Mouse (Mus musculus) CH12F3 (cell line): ENCODE measurements around the gene Map7.

Experiments used
- in situ Hi-C: fragments of 300-500 bp; cut with MboI; formaldehyde crosslinking; loops from 2 replicates; pipeline ENCODE4 v1.14.3; 2020; ENCODE audit warnings: low sequenced_read_pairs

Gene Map7

DNA sequence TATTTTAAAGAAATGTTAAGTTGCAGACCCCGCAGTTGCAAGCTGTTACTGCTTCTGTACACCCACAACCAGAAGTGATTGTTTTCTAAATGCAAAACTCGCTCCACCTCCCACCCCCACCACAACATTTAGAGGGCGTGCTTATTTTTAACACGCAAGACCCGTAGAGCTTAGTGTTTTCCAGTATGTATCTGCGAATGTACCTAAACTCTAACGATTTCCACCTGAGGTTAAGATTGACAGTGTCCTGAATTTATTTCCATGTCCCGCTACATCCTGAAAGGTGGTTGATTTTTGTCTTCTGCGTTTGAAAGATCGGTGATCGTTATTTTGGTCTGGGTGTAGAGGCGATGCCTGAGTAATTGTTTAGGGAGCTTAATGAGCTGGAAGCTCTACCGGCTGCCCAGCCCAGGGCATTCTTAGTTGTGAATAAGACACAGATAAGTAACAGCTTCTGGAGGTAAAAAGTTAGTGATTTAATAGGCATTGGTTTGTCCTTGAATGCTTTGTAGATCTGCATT is 1.6 kb downstream of the Map7 start:
- in situ Hi-C loops, result no loop called here

DNA sequence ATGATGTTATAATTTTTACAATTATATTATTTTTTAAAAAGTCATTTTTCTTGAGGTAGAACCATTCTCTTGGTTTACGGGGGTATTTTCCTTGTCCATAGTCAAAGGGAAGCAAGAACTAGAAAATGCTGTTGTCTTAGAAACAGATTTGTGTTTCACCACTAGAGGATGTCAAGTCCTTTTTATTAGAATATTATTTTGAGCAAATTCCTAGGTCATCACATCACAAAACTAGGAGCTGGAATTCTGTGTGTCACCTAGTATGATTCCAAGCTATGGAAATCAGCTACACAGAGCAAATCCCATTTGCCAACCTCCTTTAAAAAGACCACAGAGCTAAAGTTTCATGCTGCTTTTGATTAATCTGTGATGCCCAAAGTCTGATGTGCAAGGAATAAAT is 3.9 kb downstream of the Map7 start:
- in situ Hi-C loops, result no loop called here

DNA sequence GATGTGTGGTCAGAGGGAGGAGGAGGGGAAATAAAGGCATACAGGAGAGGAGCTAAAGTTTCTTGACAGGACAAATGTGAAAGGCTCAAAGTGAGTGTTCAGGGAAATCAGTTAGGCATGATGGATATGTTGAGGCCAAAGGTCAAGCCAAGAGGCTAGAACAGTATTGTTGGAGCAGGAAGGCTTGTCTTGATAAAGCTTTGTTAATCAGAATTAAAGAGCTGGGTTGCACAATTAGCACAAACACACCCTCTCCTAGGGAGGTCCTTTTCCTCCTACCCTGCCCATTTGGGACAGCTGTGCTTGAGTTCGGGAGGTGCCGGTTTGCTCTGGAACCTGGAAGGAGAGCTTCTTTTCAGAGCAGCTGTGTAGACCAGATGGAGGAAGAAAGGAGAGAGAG is 5.2 kb downstream of the Map7 start:
- in situ Hi-C loops, result no loop called here

- in situ Hi-C loops, result no loop called here
Observed at GRCm38 (mm10) chr10:20155401-20155800, 7.1 kb downstream of the Map7 start.

GRCm38 (mm10) chr10:20157021-20157726 is 8.9 kb downstream of the Map7 start:
- in situ Hi-C loops, result no loop called here

- in situ Hi-C loops, result no loop called here
Observed at GRCm38 (mm10) chr10:20158756-20159155, 10.5 kb downstream of the Map7 start.

DNA sequence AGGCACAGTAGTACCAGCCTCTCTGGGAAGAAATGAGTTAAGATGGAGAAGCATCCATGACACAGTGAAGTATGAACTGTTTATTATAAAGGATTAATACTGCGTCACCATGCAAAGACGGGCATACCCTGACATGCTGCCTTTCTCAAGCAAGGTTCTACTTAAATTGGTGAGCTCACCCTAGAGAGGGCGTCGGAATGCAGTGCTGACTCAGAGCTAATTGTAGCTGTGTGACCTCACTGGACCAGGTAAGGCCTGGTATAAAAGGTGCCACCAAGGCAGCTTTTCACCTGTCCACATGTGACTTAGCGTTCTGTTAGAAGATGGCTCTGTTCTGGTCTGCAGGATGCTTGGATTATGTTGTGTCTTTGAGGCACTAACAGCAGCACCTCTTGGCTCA is 11.0 kb downstream of the Map7 start:
- in situ Hi-C loops, result no loop called here

DNA sequence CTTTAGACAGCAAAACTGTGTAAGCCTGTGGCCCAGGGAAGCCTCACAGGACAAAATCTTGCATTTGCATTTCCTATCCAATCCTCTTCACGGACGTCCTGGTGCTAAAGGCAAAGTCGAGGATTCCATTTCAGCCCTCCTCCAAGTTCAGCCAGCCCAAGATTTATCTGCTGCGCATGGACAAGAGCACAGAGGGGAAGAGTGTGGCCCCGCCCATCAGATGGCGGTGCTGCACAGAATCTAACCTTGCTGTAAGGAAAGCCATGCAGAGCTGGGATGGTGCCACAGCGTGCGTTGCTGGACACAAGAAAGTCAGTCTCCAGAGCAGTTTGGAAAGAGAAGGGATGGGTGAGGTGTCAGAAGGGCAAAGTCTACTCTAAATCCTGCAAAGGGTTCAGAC is 12.6 kb downstream of the Map7 start:
- in situ Hi-C loops, result no loop called here

DNA sequence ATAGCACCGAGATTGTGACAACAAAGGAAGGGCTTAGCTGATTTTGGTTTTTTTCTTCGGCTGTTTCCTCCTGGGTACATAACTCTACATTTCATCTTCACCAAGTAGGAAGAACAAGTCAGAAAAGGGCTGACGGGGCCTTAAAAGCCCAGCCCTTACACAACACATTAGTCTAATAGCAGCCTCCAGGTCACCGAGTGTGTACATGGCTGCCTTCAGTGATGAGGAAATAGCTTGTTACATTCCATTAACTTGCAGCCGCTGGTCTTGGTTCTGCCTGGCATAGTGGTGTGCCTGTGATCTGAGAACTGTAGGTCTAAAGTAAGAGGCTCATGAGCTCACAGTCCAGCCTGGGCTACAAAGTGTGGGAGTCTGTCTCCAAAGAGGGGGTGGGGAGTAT is 16.5 kb downstream of the Map7 start:
- in situ Hi-C loops, result no loop called here

GRCm38 (mm10) chr10:20166797-20167196 is 18.5 kb downstream of the Map7 start:
- in situ Hi-C loops, result no loop called here

DNA sequence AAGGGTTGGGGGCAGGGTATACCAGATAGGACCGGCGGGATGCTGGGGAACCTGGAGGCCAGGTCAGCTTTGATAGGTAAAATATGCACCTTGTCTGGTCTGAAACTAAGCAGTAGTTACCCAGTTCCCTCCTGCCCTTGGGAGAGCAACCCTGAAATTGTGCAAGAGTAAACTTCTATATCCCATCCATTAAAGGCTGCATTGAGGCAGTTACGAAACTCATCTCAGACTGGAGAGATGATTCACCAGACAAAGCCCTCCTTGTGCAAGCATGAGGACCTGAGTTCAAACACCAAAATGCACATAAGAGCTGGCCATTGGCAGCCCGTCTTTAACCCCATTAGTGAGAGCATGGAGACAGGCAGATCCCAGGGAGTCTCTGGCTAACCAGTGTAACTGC is 19.2 kb downstream of the Map7 start:
- in situ Hi-C loops, result no loop called here

- in situ Hi-C loops, result no loop called here
Observed at GRCm38 (mm10) chr10:20169182-20169674, 21.0 kb downstream of the Map7 start.

GRCm38 (mm10) chr10:20169927-20170604 is 21.8 kb downstream of the Map7 start:
- in situ Hi-C loops, result no loop called here

GRCm38 (mm10) chr10:20170605-20171088 is 22.4 kb downstream of the Map7 start:
- in situ Hi-C loops, result no loop called here

DNA sequence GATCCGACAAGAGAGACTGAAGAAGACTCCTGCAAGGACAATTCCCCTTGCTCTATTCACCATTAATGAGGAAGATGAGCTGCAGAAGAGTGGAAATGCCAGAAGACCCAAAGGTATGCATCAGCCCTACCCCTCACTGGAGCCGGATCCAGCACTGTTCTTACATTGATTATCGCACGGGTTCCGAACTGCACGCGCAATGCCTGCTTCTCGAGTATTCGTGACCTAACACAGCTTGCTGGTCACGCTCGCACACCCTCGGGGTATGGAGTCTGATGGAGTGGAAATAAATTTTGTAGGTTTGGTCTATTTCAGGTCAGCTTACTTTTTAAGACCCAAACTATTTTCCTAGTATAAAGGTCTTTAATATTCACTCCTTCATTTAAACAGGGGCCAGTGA is 22.9 kb downstream of the Map7 start:
- in situ Hi-C loops, result no loop called here

GRCm38 (mm10) chr10:20171756-20172155 is 23.5 kb downstream of the Map7 start:
- in situ Hi-C loops, result no loop called here

DNA sequence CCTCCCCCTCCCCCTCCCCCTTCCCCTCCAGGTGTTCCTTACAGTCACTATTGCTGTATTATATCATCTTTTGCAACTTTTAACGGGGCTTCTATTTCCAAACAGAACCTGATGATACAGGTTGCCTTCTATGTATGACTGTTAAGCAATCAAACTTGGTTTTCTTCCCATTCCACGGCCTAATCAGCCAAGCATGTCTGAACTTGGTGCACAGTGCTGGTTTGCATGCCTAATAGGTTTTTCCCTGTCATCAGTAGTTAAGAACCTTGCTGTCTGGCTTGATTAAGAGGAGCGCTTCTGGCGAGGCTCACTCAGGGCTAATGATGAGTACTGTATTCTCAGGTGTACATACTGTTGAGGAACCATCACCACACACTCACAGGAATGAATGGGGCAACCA is 25.5 kb downstream of the Map7 start:
- in situ Hi-C loops, result no loop called here

DNA sequence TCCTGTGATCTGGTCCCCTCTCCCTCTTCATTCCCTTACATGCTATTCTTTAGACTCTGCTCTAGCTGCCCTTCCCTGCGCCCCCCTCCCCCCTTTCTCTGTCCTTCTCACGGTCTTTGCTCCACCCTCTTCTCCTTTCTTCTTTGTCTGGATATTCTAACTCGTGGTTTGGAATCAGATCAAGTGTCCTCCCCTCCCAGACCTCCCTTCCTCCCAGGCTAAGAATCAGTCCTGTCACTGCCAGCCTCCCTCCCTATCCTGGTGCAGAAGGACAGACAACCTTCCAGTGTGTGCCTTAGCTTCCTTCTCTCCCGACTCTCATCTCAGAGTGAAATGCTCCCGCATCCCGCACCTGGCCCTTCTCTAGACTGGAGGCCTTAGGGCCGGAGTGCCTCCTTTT is 27.8 kb downstream of the Map7 start:
- in situ Hi-C loops, result no loop called here

DNA sequence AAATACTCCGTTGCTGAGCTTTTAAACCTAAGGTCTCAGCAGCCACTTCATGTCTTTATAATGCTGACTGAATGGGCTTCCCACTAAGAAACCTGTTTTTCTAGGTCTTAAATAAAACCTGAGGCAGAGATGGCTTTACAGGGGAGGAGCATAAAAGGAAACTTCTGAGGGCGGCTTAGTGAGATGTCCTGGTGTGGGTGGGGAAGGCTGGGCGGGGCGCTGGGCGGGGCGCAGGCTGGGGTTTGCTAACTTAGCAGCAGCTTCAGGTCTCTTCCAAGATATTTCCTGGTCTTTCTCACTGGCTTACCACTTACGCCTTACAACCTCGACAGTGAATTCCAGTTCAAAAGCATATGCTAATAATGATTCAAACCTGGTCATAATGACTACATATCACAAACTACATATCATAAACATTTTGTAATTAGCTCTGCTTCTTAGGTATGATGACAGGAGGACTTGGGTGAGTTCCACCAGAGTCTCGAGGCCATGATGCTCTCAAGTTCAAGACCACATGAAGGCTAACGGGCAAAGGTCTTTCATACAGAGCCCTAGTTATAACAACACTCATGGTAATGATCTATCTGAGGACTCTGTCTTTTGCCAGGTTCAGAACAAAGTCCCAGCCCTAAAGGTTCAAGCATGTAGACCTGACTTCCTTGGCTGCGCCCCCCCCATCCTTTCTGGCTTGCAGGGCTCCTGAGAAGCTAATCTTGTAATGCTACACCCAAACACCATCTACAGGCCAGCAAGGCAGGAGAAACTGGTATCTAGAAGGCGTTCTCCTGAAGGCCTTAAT is 30.7 kb downstream of the Map7 start:
- in situ Hi-C loops, result no loop called here

DNA sequence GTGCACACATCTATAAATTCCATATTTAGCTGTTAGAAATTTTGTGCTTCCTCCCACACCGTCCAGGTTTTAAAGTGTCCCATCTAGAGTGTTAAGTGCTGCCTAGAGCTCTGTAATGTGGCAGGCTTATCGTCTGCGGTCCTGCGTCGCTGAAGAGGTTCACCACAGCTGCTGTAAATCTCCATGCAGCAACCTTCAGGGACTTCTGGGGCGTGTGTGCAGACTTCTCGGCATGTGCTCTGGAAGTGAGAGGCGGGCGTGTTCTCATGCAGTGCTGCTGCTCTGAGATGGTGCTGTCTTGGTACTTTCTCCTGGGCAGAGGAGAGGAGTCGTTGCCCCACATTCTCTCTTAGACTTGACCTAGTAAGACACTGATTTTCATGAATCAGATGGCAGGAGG is 32.9 kb downstream of the Map7 start:
- in situ Hi-C loops, result no loop called here

GRCm38 (mm10) chr10:20181680-20182399 is 33.6 kb downstream of the Map7 start:
- in situ Hi-C loops, result no loop called here
